Mouse (Mus musculus) olfactory bulb, adult 2 months (tissue): ENCODE results near the gene Stk24.

ENCODE experiments used
- CTCF ChIP-seq: fragments of 200-500 bp; IDR thresholded peaks from 2 replicates; pipeline ENCODE4 v1.5.1; 2012; ENCODE audit warnings: low read depth, mild to moderate bottlenecking, low read length, moderate library complexity; ENCODE audit not compliant: insufficient read depth
- POLR2A ChIP-seq: fragments of 200-500 bp; IDR thresholded peaks from 2 replicates; pipeline ENCODE4 v1.6.1; 2012; ENCODE audit warnings: mild to moderate bottlenecking, low read depth, low read length, moderate library complexity; ENCODE audit not compliant: insufficient read depth

- TF ChIP-seq CTCF, result no peak
- TF ChIP-seq POLR2A, result no peak
Observed at GRCm38 (mm10) chr14:121347134-121347533, 32.7 kb downstream of the Stk24 start.
